Mouse (Mus musculus) brain, embryonic 14.5 days (tissue): ENCODE results near the gene Dach1.

Source experiments
- CTCF ChIP-seq: fragments of 200-500 bp; IDR thresholded peaks from 2 replicates; pipeline ENCODE4 v1.5.1; 2012; ENCODE audit warnings: inconsistent platforms, mild to moderate bottlenecking, moderate library complexity, borderline replicate concordance; ENCODE audit not compliant: insufficient read depth, insufficient read length; ENCODE audit errors: extremely low read depth
- POLR2A ChIP-seq: fragments of 200-500 bp; IDR thresholded peaks from 2 replicates; pipeline ENCODE4 v1.6.1; 2012; ENCODE audit warnings: mild to moderate bottlenecking, inconsistent platforms, borderline replicate concordance; ENCODE audit not compliant: poor library complexity, insufficient read depth, insufficient read length, severe bottlenecking; ENCODE audit errors: extremely low read depth

GRCm38 (mm10) chr14:98048403-98048802 is 121.2 kb downstream of the Dach1 start:
- TF ChIP-seq CTCF = no peak
- no peak for TF ChIP-seq POLR2A
